In genomic region chr16:29063377-29063776, GRCm38 (mm10) we compare ENCODE assay signal across 17 mouse cellular contexts.
"Had no signal": no experiment of that assay in that cellular context is flagged by ENCODE, and none has a peak within 500 bp of the region (broad histone marks: within the 10 kb centered on the region; RNA-seq: fewer than 3 reads in every experiment).

No protein-coding gene starts in this region.

- DNase-seq: lung, adult 18-20 months; lung, embryonic 14.5 days; lung, postnatal 10 days; lung, postnatal 4 days; midbrain, embryonic 14.5 days; retina, postnatal 1 day; right cerebral cortex, adult 18-20 months; right cerebral cortex, postnatal 14 days; thymus, adult 18-20 months; thymus, postnatal 14 days; thymus, postnatal 36 days had no signal

- ATAC-seq: midbrain, embryonic 16.5 days had no signal

- H3K36me3 ChIP-seq: midbrain, embryonic 10.5 days; midbrain, embryonic 12.5 days; neural tube, embryonic 13.5 days; neural tube, embryonic 15.5 days had no signal

- H3K4me1 ChIP-seq: midbrain, embryonic 10.5 days; midbrain, embryonic 12.5 days; neural tube, embryonic 13.5 days; neural tube, embryonic 15.5 days had no signal

- H3K27me3 ChIP-seq: neural tube, embryonic 15.5 days had no signal

- H3K9ac ChIP-seq: lung, embryonic 14.5 days; midbrain, embryonic 12.5 days; neural tube, embryonic 13.5 days; neural tube, embryonic 15.5 days had no signal

- H3K4me2 ChIP-seq: lung, embryonic 14.5 days; midbrain, embryonic 12.5 days; neural tube, embryonic 13.5 days; neural tube, embryonic 15.5 days had no signal

- H3K27ac ChIP-seq: midbrain, embryonic 10.5 days; midbrain, embryonic 12.5 days; neural tube, embryonic 13.5 days; neural tube, embryonic 15.5 days had no signal

- H3K4me3 ChIP-seq: midbrain, embryonic 10.5 days; midbrain, embryonic 12.5 days; myocyte; neural tube, embryonic 13.5 days; neural tube, embryonic 15.5 days had no signal

- H3K9me3 ChIP-seq: midbrain, embryonic 10.5 days; midbrain, embryonic 12.5 days; neural tube, embryonic 13.5 days; neural tube, embryonic 15.5 days had no signal
